Mouse (Mus musculus): ENCODE measurements around the gene Wbp1l.

Gene Wbp1l

DNA sequence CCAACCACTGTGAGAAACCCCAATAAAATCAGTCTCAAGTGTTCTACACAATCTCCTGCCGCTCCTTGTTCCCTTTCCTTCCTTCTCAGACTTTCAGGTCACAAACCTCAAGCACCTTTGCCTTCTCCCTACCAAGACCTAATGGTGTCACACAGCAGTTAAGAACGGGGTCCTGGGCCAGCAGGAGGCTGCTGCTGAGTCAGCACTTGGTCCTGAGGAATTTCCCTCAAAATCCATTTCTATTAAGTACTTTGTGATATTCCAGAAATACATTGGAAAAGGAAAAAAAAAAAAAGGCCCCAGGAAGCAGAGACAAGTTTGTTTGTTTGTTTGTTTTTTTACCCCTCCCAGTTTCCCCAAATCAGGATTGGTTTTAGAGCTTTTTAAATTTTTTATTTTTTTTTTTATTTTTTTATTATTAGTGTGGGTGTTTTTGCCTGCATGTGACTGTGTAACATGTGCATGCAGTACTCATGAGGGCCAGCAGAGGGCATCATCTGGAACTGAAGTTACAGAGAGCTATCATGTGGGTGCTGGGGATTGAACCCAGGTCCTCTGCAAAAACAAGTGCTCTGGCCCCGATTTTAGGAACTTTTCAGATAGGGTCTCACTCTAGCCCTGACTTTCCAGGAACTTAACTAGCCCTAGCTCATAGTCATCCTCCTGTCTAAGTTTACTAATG is 58.6 kb downstream of the Wbp1l start:
- DNase-seq (ENCODE audit: extremely low spot score, low spot score) = no peak

DNA sequence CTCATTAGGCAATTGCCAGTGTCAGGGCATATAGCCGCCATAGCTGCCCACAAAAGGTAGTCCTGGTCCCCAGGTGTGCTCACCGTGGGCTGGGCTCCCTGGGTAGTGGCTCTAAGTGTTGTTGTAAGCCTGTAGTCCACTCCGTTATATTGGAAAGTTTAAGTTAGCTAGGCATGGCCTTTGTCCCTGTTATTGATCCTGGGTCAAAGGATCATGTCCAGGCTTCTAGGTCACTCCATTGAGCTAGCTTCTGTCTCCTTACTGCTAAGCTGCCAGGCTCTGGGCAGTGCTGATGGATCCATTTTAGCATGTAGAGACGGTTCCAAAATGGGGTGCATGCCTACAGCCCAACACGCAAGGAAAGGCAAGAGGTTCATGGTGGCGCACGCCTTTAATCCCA is 59.5 kb downstream of the Wbp1l start:
- DNase-seq (ENCODE audit: extremely low spot score, low spot score) = no peak

DNA sequence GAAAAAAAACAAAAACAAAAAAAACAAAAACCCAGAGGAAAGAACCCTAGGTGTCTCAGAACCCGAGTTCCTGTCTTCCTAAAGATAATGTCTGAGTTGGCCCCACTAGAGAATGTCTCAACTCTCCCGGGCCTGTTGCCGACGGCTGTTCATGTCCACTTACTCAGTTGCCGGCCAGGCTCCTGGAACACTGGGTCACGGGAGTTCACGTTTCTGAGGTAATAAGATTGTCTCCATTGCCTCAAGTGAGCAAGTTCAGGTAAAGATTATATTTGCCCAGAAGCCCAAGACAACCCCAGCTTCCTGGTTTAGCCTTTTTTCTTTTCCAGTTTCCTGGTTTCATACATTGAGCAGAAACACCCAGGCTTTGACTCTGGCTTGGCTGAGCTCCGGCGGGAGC is 60.0 kb downstream of the Wbp1l start:
- DNase-seq (ENCODE audit: extremely low spot score, low spot score) = no peak

DNA sequence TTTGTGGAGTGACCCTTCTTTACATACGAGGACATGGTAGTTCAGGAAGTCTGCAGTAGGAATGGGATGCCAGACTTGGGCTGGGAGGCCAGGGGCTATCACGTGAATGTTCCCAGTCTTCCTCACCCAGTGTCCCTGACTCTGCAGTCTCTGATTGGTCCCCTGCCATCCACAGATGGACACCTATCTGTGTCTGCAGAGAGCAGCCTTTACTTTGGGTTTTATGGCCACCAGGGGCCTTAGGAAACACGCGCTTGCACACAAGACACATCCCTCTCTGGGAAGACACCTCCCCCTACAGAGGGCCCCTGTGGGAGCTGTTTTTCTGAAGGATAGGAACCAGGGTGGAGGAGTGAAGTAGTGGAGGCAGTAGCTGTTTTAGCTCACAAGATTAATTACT is 62.6 kb downstream of the Wbp1l start:
- no peak for DNase-seq (ENCODE audit: extremely low spot score, low spot score)

DNA sequence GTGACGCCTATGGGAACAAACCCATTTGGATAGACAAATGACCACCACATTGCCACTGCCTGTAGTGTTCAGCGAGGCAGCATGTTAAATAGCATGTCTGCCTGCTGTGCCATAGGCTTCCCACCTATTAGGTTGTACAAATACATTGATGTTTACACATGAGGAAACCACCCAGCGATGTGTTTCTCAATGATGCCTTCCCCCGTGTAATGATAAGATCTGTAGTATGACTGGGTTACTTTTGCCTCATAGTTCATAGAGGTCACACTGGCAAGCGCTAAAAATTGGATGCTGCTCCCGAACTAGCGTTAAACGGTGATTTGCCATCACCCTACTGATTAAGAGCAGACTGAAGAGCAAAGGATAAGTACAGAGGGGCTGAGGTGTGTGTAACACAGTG is 63.3 kb downstream of the Wbp1l start:
- DNase-seq (ENCODE audit: extremely low spot score, low spot score) = no peak

GRCm38 (mm10) chr19:46662784-46663183 is 63.9 kb downstream of the Wbp1l start:
- DNase-seq (ENCODE audit: extremely low spot score, low spot score) = no peak

DNA sequence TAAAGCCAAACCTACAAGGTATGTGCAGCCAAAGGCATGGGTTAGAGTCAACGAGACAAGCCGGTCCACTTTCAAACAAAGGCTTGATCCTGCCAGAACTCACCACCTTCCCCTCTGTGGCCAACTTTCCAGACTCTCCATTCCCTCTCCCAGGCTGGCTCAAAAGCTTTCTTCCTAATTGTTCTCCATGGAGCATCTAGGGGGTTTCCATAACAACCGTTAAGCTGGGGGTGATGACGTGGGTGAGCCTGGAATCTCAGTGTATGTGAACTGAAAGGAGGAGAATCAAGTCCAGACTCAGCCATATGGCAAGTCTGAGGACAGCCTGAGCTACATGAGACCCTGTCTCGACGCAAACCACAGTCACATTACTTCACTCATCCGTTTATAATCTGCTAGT is 66.6 kb downstream of the Wbp1l start:
- DNase-seq (ENCODE audit: extremely low spot score, low spot score) = no peak

DNA sequence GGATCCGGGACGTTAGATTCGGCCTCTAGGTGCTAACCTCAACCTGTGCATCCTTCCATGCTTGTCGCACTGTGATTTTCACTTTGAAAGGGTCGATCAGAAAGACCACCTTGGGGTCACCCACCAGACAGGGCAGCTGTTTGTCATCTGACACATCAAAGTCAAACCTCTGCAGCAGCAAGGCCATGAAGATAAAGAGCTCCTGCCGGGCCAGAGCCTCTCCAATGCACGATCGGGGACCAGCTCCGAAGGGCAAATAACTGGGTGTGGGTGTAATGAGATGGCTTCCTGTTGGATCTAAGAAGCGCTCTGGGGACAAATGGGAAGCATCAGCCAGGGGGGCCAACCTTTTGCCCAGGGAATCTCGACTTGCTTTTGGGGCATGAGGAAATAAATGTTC is 68.4 kb downstream of the Wbp1l start:
- no peak for DNase-seq (ENCODE audit: extremely low spot score, low spot score)

GRCm38 (mm10) chr19:46668263-46668662 is 69.4 kb downstream of the Wbp1l start:
- DNase-seq (ENCODE audit: extremely low spot score, low spot score) = no peak

GRCm38 (mm10) chr19:46669802-46670201 is 70.9 kb downstream of the Wbp1l start:
- no peak for DNase-seq (ENCODE audit: extremely low spot score, low spot score)

- DNase-seq (ENCODE audit: extremely low spot score, low spot score) = peak; percentile 66
Measured at GRCm38 (mm10) chr19:46670691-46671090, 71.8 kb downstream of the Wbp1l start.

- no peak for DNase-seq (ENCODE audit: extremely low spot score, low spot score)
Measured at GRCm38 (mm10) chr19:46672766-46673418, 74.0 kb downstream of the Wbp1l start, which contains the start of gene Cyp17a1. TSS of gene Cyp17a1 (minus strand) at chr19:46673172.

- DNase-seq (ENCODE audit: extremely low spot score, low spot score) = no peak
Measured at GRCm38 (mm10) chr19:46675641-46676040, 76.8 kb downstream of the Wbp1l start.

DNA sequence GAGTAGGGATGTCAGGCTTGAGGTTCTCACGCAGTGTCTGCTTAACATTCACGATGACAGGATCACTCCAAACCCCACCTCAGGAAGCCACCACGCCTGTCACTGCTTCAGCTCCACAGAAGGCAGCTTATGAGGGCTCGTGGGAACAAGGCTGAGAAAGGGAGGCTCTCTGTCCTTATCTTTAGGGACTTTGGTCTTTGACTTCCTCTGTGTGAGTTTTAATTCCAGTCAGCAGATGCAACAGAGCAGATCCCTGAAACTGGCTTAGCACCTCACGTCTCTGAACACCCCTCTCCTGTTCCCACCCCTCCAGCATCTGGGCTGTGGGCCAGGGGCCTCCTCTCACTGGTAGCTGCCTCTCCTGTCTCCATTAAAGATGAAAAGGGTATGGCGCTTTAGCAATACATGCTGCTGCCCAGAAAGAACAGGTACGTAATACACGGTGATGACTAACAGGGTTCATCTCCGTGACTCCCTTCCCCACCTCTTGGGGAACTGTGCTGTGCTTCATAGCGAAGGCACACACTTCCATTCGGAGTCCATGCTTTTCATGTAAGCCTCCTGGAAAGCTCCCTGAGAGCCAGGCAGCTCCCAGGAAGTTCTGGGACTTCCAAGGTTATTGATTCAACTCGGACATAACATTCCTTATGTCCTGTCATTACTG is 81.0 kb downstream of the Wbp1l start:
- DNase-seq (ENCODE audit: extremely low spot score, low spot score) = no peak

GRCm38 (mm10) chr19:46689460-46690372 is 90.8 kb downstream of the Wbp1l start, which contains the start of gene Borcs7:
TSS of gene Borcs7 (plus strand) at chr19:46689906.
- peak; percentile 87 for DNase-seq (ENCODE audit: extremely low spot score, low spot score)

DNA sequence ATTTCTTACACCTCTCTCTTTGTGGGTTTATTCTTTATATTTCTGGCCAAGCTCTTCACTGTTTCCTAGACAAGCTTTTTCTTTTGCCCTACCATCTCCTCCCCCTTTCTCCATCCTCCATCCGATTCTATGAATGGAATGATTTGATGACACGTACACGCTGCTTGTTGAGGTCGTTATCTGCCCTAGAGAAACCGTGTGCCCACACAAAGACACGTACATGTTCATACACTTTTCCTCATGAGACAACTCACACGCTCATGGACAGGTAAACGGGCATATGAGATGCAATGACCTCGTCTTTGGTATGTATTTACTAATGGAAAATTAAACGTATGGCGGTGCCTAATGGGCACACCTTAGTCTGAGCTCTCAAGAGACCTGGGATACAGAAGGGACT is 91.5 kb downstream of the Wbp1l start:
- DNase-seq (ENCODE audit: extremely low spot score, low spot score) = no peak

DNA sequence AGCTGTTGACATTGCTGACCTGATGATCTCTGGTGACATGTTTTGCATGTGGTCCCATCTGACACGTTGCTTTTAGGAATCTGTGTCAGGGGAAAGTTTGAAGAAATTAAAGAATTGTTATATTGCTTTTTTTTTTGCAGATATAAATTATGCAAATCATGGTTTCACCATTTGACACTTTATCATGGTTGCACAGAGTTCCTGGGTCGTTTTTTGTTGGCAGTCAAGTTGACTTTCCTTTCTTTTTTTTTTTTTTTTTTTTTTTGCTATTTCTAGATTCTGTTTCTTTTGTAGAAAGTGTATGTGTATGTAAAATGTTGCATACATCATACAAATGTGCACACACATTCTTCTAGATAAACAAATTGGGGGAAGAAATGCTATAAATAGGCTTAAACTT is 92.2 kb downstream of the Wbp1l start:
- DNase-seq (ENCODE audit: extremely low spot score, low spot score) = no peak

DNA sequence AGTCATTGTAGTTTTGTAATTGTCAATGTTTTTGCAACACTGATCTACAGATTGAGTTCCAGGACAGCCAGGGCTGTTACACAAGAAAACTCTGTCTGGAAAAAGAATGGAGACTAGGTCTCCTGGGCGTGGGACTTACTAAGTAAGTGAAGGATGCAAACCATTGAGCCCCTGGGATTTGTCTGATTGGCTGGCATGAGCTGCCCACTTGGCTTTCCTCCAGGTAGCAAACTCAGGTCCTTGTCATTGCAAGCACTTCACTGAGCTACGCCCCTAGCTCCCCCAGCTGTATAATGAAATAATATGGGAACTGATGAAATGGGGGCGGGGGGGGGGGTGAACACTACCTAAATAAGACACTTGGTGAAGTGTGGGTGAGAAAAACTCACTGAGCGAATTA is 94.3 kb downstream of the Wbp1l start:
- DNase-seq (ENCODE audit: extremely low spot score, low spot score) = no peak

DNA sequence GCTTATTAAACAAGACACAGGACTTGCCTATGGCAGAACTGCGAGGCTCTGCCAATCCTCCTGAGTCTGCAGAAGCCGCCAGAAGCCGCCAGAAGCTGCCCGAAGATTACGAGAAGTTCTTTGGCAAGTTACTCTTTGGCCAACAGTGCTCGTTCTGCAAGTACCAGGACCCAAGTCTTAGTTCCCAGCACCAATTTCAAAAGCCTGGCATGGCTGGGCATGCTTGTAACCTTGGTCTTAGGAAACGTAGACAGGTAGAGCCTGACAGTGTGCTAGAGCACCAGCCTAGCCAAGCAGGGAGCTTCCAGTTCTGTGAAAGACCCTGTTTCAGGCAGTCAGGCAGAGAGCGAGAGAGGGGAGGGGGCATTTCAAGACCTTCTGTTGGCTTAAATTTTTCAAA is 97.6 kb downstream of the Wbp1l start:
- DNase-seq (ENCODE audit: extremely low spot score, low spot score) = no peak

GRCm38 (mm10) chr19:46696943-46697342 is 98.1 kb downstream of the Wbp1l start:
- no peak for DNase-seq (ENCODE audit: extremely low spot score, low spot score)

DNA sequence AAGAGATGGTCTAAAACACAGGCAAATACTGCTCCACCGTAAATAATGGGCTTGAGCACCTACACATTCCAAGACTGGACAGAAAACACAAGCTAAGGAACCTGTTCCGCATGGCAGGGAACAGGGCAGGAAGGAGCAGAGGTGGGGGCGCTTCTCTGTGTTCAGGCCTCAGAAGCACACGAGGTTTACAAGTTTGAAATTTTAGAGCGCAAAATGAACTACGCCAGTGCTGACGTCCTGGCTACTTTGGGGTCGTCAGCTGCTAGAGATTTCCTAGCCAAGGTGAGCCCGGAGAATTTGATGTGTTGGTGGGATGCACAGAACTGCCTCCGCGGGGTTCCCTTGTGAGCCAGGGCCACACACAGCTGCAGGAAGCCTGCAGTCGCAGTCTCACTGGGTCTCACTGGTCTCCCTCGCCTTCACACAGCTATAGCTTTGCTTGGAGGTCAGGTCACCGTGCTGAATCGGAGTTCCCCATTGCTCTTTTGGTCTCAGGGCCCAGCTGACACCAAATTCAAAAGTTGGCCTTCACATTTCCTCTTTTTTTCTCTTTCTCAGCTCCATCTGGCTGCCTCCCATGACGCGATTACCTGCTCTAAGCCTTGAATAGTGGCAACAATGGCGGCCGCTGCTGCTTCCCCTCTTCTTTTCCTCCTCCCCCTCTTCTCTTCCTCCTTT is 99.1 kb downstream of the Wbp1l start:
- DNase-seq (ENCODE audit: extremely low spot score, low spot score) = no peak

Data from neural tube, embryonic 10.5 days (tissue).